Mouse (Mus musculus) heart, embryonic 11.5 days (tissue): Measurements from ENCODE around the gene Knstrn. TPM values are rescaled to one million over a fixed set of nuclear protein-coding genes. Genes with fewer than 3 reads are reported as not detected.
A peak's percentile ranks its signal among the peaks of the same experiment; 100 is the strongest.

Source experiments
- ATAC-seq: fragments of 200-750 bp; cut with Nextera tagmentation; replicated peaks from 2 replicates; pipeline ENCODE4 v1.8.0; 2017; ENCODE audit warnings: moderate library complexity; ENCODE audit not compliant: insufficient number of reproducible peaks, low FRiP score, low TSS enrichment
- H3K27ac ChIP-seq: fragments of 300-500 bp; sonication (generic); 2 replicates; pipeline ENCODE4 v1.5.1; 2014; ENCODE audit warnings: mild to moderate bottlenecking, low read depth, low read length
- H3K27me3 ChIP-seq: fragments of 300-500 bp; sonication (generic); 2 replicates; pipeline ENCODE4 v1.6.1; 2014; ENCODE audit warnings: mild to moderate bottlenecking, low read length, mixed read lengths; ENCODE audit not compliant: control insufficient read depth, insufficient read depth
- H3K36me3 ChIP-seq: fragments of 300-500 bp; sonication (generic); 2 replicates; pipeline ENCODE4 v1.6.1; 2014; ENCODE audit warnings: mild to moderate bottlenecking, low read length, moderate library complexity, mixed read lengths; ENCODE audit not compliant: control insufficient read depth, insufficient read depth
- H3K4me1 ChIP-seq: fragments of 300-500 bp; sonication (generic); 2 replicates; pipeline ENCODE4 v1.6.1; 2014; ENCODE audit warnings: low read length; ENCODE audit not compliant: control insufficient read depth, insufficient read depth
- H3K4me2 ChIP-seq: fragments of 300-500 bp; sonication (generic); 2 replicates; pipeline ENCODE4 v1.6.1; 2014; ENCODE audit warnings: mild to moderate bottlenecking, moderate library complexity
- H3K4me3 ChIP-seq: fragments of 300-500 bp; sonication (generic); 2 replicates; pipeline ENCODE4 v1.5.1; 2014; ENCODE audit warnings: low read depth, low read length
- H3K9ac ChIP-seq: fragments of 300-500 bp; sonication (generic); 2 replicates; pipeline ENCODE4 v1.6.1; 2014; ENCODE audit warnings: mild to moderate bottlenecking, low read depth, low read length, moderate library complexity
- H3K9me3 ChIP-seq: fragments of 300-500 bp; sonication (generic); replicated peaks from 2 replicates; pipeline ENCODE4 v1.6.1; 2016; ENCODE audit warnings: low read length; ENCODE audit not compliant: control insufficient read depth
- WGBS: fragments of 180-500 bp; shearing (Covaris S2); extraction: QIAGEN DNeasy Blood & Tissue Kit; methylation state at CpG from one replicate; pipeline ENCODE4 v1.1.7; 2014; ENCODE audit not compliant: insufficient replicate concordance; 5-methylcytosine and 5-hydroxymethylcytosine counted together
- polyA plus RNA-seq: library from polyadenylated mRNA; unstranded; fragments of >200 nt; fragmentation: Nextera tagmentation; extraction: Ambion mirVana; gene quantifications from 2 replicates; pipeline ENCODE4 v1.2.1, GENCODE M21; 2014

The Knstrn gene
- polyA plus RNA-seq, result 117 and 135 TPM in 2 replicates

- 1% methylated on average over 49 of the region's 49 CpGs for WGBS
- Histone ChIP-seq H3K9me3 (no peaks in the 10 kb centered on the region), H3K4me3 (peak within 1 kb of the TSS; percentile 86), H3K9ac (peak within 1 kb of the TSS; percentile 89), H3K27ac (peak within 1 kb of the TSS; percentile 80), H3K27me3 (no peaks in the 10 kb centered on the region), H3K4me2 (peak within 1 kb of the TSS; percentile 70), H3K4me1 (peaks cover 7% of the 10 kb centered on the region), H3K36me3 (peaks cover 19% of the 10 kb centered on the region)
- peak; percentile 89 for ATAC-seq
Measured at GRCm38 (mm10) chr2:118813981-118814836, at the start of gene Knstrn. Knstrn (plus strand) TSS chr2:118814003.

- H3K36me3 ChIP-seq, result no peaks in the 10 kb centered on the region
- H3K9ac ChIP-seq, result no peak overlapping the region
- no peaks in the 10 kb centered on the region for H3K9me3 ChIP-seq
- H3K27ac ChIP-seq, result no peak overlapping the region; the same call in 1 of the 2 replicates
- no peak for ATAC-seq
- peak overlapping the region; percentile 25; the same call in 1 of the 2 replicates for H3K4me2 ChIP-seq
- H3K27me3 ChIP-seq, result peaks cover 6% of the 10 kb centered on the region; the same call in 1 of the 2 replicates
- no peak overlapping the region for H3K4me3 ChIP-seq
- WGBS, result 17% methylated on average over 11 of the region's 11 CpGs
- H3K4me1 ChIP-seq, result peaks cover 32% of the 10 kb centered on the region
Measured at GRCm38 (mm10) chr2:118764094-118764831, 49.5 kb upstream of the Knstrn start.

- Histone ChIP-seq H3K27ac (no peak overlapping the region), H3K9ac (no peak overlapping the region), H3K36me3 (no peaks in the 10 kb centered on the region), H3K4me3 (no peak overlapping the region), H3K27me3 (peaks cover 6% of the 10 kb centered on the region; the same call in 1 of the 2 replicates), H3K9me3 (no peaks in the 10 kb centered on the region), H3K4me2 (no peak overlapping the region), H3K4me1 (peaks cover 32% of the 10 kb centered on the region)
- 77% methylated on average over 5 of the region's 5 CpGs for WGBS
- ATAC-seq, result no peak
Measured at GRCm38 (mm10) chr2:118764875-118765274, 48.9 kb upstream of the Knstrn start.

GRCm38 (mm10) chr2:118766041-118767033 lies 47.5 kb upstream of the Knstrn start:
- WGBS, result 64% methylated on average over 10 of the region's 10 CpGs

GRCm38 (mm10) chr2:118772158-118772874 lies 41.5 kb upstream of the Knstrn start, which contains the start of gene Phgr1:
Phgr1 (plus strand) TSS chr2:118772769.
- 75% methylated on average over 6 of the region's 6 CpGs for WGBS
- no peak within 1 kb of the TSS for H3K4me2 ChIP-seq
- H3K4me1 ChIP-seq, result no peaks in the 10 kb centered on the region
- no peak within 1 kb of the TSS for H3K4me3 ChIP-seq
- no peak within 1 kb of the TSS for H3K9ac ChIP-seq
- H3K27me3 ChIP-seq, result no peaks in the 10 kb centered on the region
- no peaks in the 10 kb centered on the region for H3K9me3 ChIP-seq
- H3K36me3 ChIP-seq, result no peaks in the 10 kb centered on the region
- H3K27ac ChIP-seq, result no peak within 1 kb of the TSS
- no peak; the same call in 1 of the 2 replicates for ATAC-seq

More at GRCm38 (mm10) chr2:118766041-118767033, 47.5 kb upstream of the Knstrn start:
- Histone ChIP-seq H3K4me1 (peaks cover 24% of the 10 kb centered on the region), H3K27me3 (no peaks in the 10 kb centered on the region), H3K9ac (no peak overlapping the region), H3K4me3 (no peak overlapping the region), H3K9me3 (no peaks in the 10 kb centered on the region), H3K4me2 (no peak overlapping the region), H3K36me3 (no peaks in the 10 kb centered on the region), H3K27ac (no peak overlapping the region)
- no peak for ATAC-seq

- no peaks in the 10 kb centered on the region for H3K27me3 ChIP-seq
- 78% methylated on average over 2 of the region's 2 CpGs for WGBS
- peaks cover 2% of the 10 kb centered on the region; the same call in 1 of the 2 replicates for H3K4me1 ChIP-seq
- H3K36me3 ChIP-seq, result no peaks in the 10 kb centered on the region
- no peak overlapping the region for H3K27ac ChIP-seq
- no peak for ATAC-seq
- no peak overlapping the region for H3K4me3 ChIP-seq
- no peak overlapping the region for H3K9ac ChIP-seq
- no peak overlapping the region for H3K4me2 ChIP-seq
- no peaks in the 10 kb centered on the region for H3K9me3 ChIP-seq
Measured at GRCm38 (mm10) chr2:118774536-118774935, 39.3 kb upstream of the Knstrn start.

- 46% methylated on average over 1 of the region's 1 CpGs for WGBS
- H3K9me3 ChIP-seq, result no peaks in the 10 kb centered on the region
- H3K27me3 ChIP-seq, result peaks cover 5% of the 10 kb centered on the region; the same call in 1 of the 2 replicates
- ATAC-seq, result no peak
- H3K4me2 ChIP-seq, result no peak overlapping the region
- peaks cover 2% of the 10 kb centered on the region; the same call in 1 of the 2 replicates for H3K4me1 ChIP-seq
- H3K9ac ChIP-seq, result no peak overlapping the region
- H3K4me3 ChIP-seq, result no peak overlapping the region
- no peak overlapping the region for H3K27ac ChIP-seq
- no peaks in the 10 kb centered on the region for H3K36me3 ChIP-seq
Measured at GRCm38 (mm10) chr2:118775396-118775795, 38.4 kb upstream of the Knstrn start.
